Mouse (Mus musculus) spleen, postnatal 36 days (tissue): ENCODE results near the gene Oca2.

Source experiments
- DNase-seq, 2 experiments: peaks; one replicate each; pipeline ENCODE4 v3.0.0; 2022; ENCODE audit warnings: low spot score in 2 of 2, mixed read lengths in 1 of 2

Oca2 gene

DNA sequence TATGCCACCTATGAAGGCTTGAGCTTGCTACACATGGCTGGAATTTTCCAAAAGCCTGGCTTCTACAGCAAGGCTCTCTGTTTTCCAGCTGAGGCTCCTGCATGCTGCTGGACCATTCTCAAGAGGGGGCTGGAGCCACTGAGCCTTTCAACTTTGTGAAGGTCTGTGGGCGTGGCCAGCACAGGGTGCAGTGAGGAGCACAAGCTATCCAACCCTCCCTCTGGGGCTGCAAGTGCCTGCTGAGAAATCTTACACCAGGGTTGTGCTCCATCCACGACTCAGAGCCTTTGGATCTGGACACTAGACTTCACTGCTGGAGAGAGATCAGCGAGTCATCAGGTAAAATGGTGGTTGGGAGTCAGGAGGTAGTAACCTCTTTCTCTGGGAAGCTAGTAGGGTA is at the start of gene Oca2:
TSS of gene Oca2 (plus strand) at position 218 of the 400 bp plus-strand sequence.
- DNase-seq: no peak

DNA sequence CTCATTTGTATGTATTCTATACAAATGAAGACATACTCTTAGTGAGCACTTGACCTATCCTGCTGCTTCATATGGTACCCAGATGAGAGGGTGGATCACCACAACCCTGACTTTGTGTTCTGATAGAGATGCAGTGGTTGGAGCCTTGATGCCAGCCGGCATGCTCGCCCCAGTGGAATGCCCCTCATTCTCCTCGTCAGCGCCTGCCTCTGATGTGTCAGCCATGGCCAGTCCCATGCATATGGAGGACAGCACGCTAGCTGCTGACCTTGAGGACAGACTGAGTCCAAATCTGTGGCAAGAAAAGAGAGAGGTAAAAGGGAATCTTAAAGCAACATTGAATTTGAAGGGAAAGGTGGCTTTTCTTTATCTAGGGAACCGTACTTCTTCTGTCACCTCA is 48.5 kb upstream of the Oca2 start:
- no peak for DNase-seq

DNA sequence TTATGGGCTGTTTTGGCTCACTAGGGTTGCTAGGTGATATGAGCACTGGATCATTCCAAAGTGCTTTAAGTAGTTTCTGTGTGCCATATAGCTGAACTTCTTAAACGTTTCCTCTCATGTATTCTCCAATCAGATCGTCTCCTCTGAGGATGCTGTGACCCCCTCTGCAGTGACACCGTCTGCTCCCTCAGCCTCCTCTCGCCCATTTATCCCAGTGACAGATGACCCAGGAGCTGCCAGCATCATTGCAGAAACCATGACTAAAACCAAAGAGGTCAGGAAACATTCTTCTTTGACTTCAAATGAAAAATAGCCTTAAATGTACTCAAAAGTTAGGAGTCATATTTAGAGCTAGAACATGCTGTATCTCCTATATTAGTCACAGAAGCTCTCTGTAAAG is 47.9 kb upstream of the Oca2 start:
- no peak for DNase-seq

DNA sequence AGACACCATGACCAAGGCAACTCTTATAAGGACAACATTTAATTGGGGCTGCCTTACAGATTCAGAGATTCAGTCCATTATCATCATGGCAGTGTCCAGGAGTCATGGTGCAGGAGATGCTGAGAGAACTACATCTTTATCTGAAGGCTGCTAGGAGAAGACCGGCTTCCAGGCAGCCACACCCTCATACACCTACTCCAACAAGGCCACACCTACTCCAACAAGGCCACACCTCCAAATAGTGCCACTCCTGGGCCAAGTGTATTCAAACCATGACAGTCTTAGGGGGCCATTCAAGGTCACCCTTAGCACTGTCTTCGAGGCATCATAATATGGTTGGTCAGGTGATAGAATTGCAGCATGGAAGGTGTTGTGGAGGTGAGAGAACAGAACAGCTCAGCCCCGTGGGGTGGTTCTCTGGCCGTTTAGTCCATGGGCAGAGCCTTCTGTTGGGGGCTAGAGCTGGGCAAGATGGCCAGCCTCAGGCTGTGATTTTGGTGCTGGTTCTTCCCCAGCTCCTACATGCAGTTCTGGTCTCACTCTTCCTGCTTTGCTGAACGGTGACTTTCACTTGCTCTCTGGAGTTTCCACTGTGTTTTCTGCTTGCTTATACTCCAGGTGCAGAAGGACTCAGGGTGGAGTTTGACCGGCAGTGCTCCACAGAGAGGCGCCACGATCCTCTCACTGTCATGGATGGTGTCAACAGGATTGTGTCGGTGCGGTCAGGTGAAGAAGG is 37.9 kb upstream of the Oca2 start:
- no peak for DNase-seq

DNA sequence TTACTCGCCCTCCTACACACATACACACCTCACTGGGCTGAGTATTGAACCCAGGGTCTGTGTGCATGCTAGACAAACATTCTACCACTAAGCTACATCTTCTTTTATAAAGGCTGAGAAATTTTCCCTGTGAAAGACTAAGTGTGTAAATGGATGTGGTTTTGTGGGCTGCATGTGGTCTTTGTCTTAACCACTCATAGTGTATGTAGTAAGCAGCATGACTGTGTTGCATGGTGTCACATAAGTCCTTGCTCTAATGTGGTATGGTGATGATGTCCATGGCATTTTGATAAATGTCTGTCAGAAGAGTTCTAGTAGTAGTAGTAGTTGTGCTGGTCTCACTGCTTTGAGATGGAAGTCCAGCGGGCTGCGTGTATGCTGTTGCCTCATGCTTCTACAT is 36.7 kb upstream of the Oca2 start:
- no peak for DNase-seq

DNA sequence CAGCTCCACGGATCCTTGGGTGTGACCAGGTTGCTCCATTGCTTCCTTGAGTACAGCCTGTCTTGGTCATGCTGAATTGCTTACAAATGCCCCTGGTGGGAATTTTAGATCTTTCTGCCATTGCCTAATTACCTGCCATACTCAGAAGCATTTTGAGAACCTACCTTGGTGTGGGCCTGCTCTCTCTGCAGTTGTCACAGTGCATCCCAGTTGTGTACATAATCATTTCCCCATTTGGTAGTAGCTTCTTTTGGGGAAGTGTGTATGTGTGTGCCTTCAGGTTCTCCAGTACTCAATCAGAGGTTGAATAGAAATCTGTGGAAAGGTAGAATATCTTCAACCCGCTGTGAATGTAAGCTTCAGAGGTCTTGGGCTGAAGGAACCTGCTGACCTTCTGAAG is 36.3 kb upstream of the Oca2 start:
- DNase-seq: no peak

DNA sequence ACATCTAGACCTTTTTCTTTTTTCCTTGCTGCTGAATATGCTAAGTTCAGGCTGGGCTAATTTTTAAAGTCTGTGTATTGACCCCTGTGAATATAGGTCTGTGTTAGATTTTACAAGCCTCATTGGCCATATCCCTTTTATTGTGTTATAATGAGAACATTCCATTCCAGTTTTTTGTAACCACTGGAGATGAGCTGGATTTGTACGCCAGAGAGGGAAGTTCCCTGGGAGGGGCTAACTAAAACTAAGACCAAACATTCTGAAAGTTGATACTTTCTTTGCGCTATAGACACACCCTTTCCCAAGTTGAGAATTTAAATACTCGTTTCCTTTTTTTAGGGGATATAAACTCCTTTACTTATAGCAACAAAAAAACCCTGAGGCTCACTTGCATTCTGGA is 34.7 kb upstream of the Oca2 start:
- no peak for DNase-seq

DNA sequence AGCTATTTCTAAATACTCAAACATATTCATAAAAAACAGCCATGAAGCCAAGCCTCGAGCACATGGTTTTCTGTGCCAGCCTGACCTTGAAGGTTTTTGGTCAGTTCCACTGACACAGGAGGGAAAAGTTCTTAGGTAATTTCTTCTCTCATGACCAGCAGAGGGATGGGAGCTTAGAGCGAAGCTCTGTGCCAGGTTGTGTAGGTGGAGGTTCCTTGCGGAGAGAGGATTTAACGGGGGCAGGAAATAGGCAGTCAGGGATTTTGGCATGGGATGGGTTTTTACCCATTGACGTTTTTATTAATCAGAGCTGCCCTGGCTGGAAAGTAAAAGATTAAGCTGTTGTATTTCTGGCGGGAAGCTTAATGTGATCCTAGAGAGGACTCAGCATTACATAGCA is 18.7 kb upstream of the Oca2 start:
- DNase-seq: no peak

DNA sequence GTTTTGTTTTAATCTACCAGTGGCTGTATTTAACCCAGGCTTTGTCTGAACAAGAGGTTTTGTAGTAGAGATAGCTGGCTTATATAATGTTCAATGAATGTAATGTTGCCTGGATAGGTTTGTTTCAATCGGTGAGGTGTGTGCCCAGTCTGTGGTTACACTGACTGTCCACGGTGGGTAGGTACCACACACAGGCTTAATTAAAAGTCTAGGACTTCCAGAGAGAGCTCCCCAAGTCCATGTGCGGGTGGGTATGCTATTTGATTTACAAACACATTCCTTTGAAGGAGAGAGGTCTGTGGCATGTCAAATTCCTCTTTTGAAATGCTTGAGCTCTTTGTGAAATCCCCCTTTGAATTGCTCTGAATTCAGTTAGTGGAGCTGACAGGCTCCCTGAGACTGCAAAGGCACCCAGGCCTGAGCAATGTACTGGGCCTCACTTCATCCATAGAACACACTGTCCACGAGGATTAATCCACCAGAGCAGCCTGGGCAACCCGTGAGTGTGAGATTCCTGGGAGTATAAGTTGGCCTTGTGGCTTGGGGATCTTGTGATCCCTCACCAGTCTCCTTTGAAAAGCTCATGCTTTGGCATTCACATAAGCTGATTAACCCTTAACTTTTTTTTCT is 3.7 kb upstream of the Oca2 start:
- DNase-seq: no peak

DNA sequence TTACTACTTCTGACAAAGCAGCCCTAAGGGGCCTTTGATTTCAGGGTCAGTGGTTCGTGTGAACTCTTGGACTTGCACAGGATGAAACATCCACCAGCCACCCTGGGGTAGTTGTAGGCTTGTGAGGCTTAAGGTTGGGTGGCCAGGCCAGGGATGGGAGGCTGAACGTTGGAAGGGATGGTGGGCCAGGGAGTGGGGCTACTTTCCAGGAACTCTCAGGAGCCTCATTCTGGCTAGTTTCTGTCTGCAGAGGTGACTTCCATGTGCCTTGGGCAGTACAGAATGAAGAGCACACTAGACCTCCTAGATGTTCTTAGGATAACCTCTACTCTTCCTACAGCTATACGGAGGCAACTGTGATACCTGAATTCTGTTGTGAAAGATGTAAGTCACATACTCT is 2.9 kb upstream of the Oca2 start:
- no peak for DNase-seq

DNA sequence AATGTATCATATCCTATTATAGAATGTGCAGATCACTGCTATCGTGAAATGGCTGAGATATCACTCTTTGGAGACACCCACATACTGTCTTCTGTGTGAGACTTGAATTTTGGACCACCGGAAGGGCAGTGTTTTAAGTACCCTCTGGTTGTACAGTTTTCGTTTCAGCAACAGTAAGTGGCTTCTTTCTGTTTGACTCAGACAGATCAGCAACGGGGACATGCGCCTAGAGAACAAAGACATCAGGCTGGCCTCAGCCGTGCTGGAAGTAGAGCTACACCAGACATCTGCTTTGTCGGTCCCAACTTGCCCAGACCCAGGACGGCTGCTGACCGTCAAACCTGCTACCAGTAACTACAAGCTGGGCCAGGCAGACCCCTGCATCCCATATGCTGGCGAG is 15.0 kb downstream of the Oca2 start:
- DNase-seq: no peak

DNA sequence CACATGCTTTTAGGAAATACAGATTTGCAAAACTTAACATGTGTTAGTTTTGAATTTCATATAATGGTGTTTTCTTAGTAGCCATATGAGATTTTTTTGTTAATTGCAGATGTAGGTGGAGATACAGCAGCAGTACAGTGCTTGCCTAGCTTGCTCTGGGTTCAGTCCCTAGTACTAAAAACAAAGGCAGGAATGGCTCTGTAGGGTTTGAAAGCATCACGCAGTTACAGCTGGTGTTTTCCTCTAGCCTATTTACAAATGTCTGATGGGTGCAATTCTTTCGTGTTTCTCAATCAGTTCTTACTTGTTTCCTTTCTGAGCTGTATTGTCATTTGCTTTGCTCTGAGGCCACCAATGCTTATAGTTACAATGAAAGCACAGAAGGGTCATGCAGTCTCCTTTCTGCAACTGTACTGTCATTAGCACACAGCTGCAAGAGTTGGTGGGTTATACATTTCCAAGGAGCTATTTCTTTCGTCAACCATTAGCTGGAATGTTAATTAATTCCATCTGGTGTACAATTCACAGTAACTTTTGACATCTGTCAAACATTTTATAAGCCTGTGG is 18.4 kb downstream of the Oca2 start:
- DNase-seq: no peak

DNA sequence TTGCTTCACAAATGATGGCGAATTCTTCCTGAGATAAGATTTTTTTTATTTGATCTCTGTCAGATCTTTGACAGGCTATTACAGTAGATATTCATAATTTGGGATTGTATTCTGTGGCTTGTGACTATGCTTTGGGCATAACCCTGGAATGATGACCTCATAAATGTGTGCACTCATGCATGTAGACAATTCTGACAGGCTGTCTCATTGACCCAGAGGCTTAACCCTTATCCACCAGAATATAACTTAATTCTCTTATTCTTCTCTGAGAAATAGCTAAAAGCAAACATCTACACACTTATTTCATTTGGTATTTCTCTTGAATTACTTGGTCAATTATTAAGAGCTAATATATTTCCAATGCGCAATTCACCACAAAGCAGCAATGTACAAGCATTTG is 37.9 kb downstream of the Oca2 start:
- no peak for DNase-seq

DNA sequence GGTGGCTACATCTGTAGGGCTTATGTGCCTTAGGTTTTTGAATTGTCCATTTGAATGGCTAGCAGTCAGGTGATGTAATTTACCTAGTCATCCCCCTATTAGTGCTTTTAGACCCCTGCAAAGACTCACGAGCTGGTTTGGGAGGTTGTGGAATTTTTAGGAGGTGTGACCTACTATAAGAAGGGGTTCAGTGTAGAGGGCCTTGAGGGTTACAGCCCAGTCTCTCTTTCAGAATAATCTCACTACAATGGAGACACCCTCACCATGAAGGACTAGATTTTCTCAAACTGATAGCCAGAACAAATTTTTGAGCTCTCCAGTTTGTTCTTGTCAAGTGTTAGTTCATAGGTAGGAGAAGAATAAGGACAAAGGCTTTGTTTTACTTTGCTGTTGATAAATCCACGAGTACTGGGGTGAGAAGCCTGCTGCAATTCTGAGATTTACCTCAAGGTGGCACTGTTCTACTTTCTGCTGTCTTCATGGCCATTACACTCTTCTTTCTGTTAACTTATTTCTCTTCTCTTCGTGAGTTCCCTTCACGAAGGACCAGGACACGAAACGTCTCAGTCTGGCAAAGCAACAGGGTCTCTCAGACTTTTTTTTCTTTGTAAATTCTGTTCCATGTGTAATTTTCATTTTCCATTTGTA is 52.0 kb downstream of the Oca2 start:
- no peak for DNase-seq

DNA sequence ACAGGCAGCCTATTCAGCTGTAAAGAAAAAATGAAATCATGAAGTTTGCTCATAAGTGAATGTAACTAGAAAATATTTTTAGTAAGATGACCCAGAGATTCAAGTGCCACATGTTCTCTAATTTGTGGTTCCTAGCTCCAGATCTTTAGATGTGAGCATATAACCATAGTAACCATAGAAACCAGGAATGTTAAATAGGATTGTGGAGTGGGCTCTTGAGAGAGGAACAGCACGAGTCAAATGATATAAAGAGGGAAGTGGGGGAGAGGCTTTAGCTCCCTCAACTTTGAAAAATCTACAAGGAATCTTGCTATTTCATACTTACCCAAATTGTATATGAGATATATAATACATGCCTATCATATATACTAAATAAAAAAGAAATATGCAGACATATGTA is 64.8 kb downstream of the Oca2 start:
- no peak for DNase-seq

DNA sequence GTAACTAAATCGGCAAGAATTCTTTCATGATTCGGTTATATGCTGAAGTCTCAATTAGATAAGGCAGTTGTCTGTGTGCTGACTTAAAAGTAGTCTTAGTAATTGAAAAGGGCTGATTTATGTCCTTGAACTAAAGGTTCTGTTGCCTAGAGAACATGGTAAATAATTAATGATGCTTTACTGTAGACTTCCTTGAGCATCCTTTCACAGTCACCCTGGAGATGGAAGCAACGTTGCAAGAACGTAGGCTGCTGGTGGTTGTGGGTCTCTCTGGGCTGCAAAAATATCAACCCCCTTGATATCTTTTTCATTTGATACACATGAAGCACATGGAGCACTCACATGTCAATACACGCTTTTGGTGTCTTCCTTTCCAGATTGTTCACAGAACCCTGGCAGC is 74.8 kb downstream of the Oca2 start:
- no peak for DNase-seq

DNA sequence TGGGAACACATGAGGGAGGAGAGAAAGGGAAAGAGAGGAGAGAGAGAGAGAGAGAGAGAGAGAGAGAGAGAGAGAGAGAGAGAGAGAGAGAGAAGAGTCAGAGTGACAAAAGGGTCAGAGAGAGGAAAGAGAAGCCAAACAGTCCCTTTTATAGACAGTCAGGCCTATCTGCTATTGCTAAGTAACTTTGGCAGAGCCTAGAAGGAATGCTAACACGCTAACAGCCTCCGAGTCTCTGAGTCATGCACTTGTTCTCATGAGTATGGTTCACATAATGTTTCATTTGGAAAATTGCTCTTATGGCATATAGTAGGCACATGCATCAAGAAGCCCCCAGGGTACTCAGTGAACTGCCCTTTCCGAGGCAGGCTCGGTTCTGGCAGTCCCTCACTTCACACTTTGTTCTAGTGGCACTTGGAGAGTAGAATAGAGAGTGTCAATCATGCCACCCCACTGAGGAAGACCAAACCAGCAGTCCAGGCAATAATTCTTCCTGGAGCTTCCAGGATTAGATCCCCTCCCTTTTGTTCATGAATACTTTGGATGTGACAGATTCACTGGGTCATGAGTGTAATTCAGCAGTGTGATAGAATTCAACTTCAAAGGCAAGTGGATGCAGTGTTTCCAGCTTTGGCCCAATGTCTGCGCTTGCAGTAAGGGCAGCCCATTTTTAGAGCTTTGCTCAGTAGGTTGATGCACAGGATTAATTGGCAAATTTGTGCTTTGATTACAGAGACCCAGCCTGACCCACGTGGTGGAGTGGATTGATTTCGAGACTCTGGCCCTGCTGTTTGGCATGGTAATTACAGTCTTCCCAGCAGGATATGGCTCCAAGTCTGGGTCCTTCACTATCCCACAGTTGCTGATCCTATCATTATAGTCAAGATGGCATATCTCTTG is 76.3 kb downstream of the Oca2 start:
- no peak for DNase-seq

DNA sequence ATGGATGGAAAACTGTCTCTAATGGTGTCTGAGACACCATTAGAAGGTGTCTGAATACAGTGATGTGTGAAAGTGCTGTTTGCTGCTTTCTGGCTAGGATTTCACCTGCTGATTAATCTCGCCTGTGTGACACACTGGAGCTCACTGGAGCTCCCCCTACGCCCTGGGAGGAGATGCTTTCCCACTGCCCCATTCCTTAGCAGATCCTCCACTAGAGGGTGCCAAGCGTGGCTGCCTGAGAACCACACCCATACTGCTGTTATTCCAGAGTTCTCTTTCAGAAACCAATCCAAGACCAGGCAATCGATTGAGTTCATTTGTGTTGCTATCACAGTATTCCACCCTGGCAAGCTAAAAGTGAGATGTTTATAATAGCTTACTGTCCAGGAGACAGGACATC is 88.2 kb downstream of the Oca2 start:
- no peak for DNase-seq

DNA sequence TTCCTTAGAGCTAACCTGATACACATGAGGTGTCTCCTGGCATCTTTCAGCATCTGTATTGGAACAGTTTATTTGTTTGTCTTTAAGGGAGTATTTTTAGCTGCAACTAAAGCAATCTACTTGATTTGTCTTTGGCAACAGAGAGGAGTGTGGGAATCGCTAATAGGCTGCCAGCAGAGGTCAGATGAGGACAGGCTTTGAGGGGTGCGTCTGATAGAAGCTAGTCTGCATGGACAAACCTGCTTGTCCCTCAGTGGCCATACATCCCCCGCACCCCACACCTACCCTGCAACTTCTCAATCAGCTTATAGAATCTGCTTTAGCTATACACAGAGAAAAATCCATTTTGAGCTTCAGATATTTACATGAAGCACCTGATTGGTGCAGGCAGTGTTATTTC is 109.0 kb downstream of the Oca2 start:
- DNase-seq: no peak

DNA sequence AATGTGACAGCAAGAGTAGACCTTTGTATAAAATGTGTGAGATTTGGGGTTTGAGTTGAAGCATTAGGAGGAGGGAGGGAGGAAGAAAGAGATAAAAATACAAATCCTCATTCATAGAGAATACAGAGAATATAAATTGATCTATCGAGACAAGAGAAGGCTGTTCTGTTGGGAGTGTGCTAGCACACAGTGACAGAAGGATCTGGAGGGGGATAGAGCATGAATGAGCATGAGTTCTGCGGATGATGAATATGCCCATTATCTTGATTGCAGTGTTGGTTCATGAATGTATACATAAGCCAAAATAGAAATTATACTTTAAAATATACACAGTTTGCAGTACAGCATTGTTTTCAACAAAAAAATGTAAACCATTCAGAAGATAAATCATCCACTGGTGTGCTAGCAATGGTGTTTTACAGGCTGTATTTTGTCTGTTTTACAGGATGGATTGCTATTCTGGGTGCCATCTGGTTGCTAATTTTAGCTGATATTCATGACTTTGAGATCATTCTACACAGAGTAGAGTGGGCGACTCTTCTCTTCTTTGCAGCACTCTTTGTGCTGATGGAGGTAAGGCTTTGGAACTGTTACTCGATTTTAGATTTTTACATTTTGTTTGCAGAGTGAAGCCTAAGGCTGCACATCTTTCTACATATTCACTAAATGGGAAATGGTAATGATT is 117.2 kb downstream of the Oca2 start:
- no peak for DNase-seq

DNA sequence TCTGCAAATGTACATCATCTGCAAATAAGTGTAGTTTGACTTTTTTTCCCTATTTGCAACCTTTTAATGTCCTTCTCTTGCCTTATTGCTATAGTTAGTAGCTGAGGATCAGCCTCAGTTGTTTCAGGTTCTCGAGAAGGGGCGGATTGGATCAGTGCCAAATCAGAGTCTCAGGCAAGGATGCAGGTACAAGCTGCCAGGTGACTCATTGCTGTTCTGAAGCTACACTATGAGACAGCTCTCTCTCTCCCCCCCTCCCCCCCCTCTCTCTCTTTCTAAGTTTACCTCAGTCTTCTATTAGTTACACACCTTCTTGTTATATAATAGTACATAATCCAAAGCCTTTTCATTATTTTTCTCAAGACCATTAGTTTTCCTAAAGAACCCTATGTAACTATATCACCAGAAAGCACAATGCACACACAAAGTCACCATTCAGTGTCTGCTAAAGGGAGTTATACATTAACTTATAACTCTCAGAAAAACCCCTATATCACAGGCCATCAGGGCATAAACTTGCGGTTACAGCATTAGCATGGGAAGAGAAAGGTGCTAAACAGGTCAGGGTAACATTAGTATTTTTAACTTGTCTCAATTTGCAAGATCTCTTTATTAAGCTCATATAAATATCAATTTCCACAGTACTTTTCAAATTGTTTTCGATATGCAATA is 142.3 kb downstream of the Oca2 start:
- no peak for DNase-seq
